Mouse (Mus musculus) spleen, adult 2 months (tissue): ENCODE data around the gene Ddb2.

Experiments used
- CTCF ChIP-seq: fragments of 200-500 bp; IDR thresholded peaks from 2 replicates; pipeline ENCODE4 v1.5.1; 2011; ENCODE audit warnings: mild to moderate bottlenecking, inconsistent platforms; ENCODE audit not compliant: insufficient read depth, insufficient read length, insufficient replicate concordance; ENCODE audit errors: extremely low read depth
- POLR2A ChIP-seq: fragments of 200-500 bp; IDR thresholded peaks from 2 replicates; pipeline ENCODE4 v1.6.1; 2011; ENCODE audit warnings: low read depth, low read length, inconsistent platforms

DNA sequence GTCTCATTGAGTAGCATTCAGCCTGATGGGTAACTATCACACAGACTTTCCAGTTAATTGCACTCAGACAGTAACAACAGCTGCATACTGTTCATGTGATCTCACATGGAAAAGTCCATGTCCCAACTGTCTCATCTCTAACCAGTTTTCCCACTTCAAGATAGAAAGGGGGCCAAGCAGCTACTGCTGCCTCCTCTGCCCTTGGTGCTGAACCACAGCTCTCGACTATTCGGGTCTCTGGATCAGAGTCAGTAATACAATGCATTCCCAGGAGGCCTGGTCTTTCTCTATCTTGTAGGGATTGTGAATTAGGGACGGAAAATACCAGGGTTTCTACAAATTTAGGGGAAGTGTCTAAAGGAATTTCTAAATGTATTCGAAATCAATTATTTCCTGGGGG lies 57.0 kb downstream of the Ddb2 start:
- TF ChIP-seq CTCF (no peak), POLR2A (no peak)
